Mouse (Mus musculus) hindbrain, embryonic 10.5 days (tissue): Measurements from ENCODE around the gene Gm10142. TPM values are rescaled to one million over a fixed set of nuclear protein-coding genes. Genes with fewer than 3 reads are reported as not detected.
"Not testable (repeated sequence)": the region's sequence is repeated elsewhere in the genome, so short reads cannot be mapped to it uniquely, and the experiment has no call there.

ENCODE experiments used
- DNase-seq: peaks from one replicate; pipeline ENCODE4 v3.0.0-alpha.2; 2017; ENCODE audit warnings: low spot score
- H3K27ac ChIP-seq: fragments of 300-500 bp; sonication (generic); 2 replicates; pipeline ENCODE4 v1.5.1; 2016; ENCODE audit warnings: mild to moderate bottlenecking, moderate library complexity
- H3K27me3 ChIP-seq: fragments of 300-500 bp; sonication (generic); 2 replicates; pipeline ENCODE4 v1.6.1; 2016; ENCODE audit warnings: mild to moderate bottlenecking; ENCODE audit not compliant: poor library complexity, insufficient read depth, severe bottlenecking
- H3K36me3 ChIP-seq: fragments of 300-500 bp; sonication (generic); 2 replicates; pipeline ENCODE4 v1.6.1; 2016; ENCODE audit warnings: mild to moderate bottlenecking, moderate library complexity
- H3K4me1 ChIP-seq: fragments of 300-500 bp; sonication (generic); replicated peaks from 2 replicates; pipeline ENCODE4 v1.6.1; 2016; ENCODE audit warnings: mild to moderate bottlenecking
- H3K4me3 ChIP-seq: fragments of 300-500 bp; sonication (generic); 2 replicates; pipeline ENCODE4 v1.5.1; 2016; ENCODE audit warnings: mild to moderate bottlenecking, moderate library complexity
- H3K9me3 ChIP-seq: fragments of 300-500 bp; sonication (generic); 2 replicates; pipeline ENCODE4 v1.6.1; 2016; ENCODE audit warnings: mild to moderate bottlenecking, moderate library complexity
- WGBS: fragments of 180-500 bp; shearing (Covaris S2); methylation state at CpG from one replicate; pipeline ENCODE4 v1.1.7; 2016; 5-methylcytosine and 5-hydroxymethylcytosine counted together
- polyA plus RNA-seq: library from polyadenylated mRNA; unstranded; fragments of >200 nt; fragmentation: Nextera tagmentation; extraction: Ambion mirVana; gene quantifications from 2 replicates; pipeline ENCODE4 v1.2.1, GENCODE M21; 2016

The Gm10142 gene
- polyA plus RNA-seq, 1 experiment from 2014 or later, result not detected

- Histone ChIP-seq H3K9me3 (peaks cover 36% of the 10 kb centered on the region), H3K27ac (no peak within 1 kb of the TSS), H3K27me3 (no peaks in the 10 kb centered on the region), H3K36me3 (no peaks in the 10 kb centered on the region), H3K4me3 (no peak within 1 kb of the TSS), H3K4me1 (no peaks in the 10 kb centered on the region)
- WGBS, result 84% methylated on average over 1 of the region's 1 CpGs
- no peak for DNase-seq
These were observed 9.3 kb upstream of the Gm10142 start, which contains the start of gene Gm10272 for GRCm38 (mm10) chr10:77706326-77706725. Gm10272 (plus strand) TSS chr10:77706626.

- Histone ChIP-seq H3K4me3 (no peak overlapping the region), H3K36me3 (no peaks in the 10 kb centered on the region), H3K4me1 (no peaks in the 10 kb centered on the region), H3K27me3 (no peaks in the 10 kb centered on the region), H3K27ac (no peak overlapping the region), H3K9me3 (peaks cover 27% of the 10 kb centered on the region; the same call in 1 of the 2 replicates)
- DNase-seq, result no peak
- 84% methylated on average over 3 of the region's 3 CpGs for WGBS
These were observed 5.8 kb upstream of the Gm10142 start for GRCm38 (mm10) chr10:77709831-77710230.

- H3K27ac ChIP-seq, DNase-seq, H3K36me3 ChIP-seq, H3K4me3 ChIP-seq, H3K4me1 ChIP-seq, H3K27me3 ChIP-seq: not testable (repeated sequence)
- H3K9me3 ChIP-seq, result peaks cover 16% of the 10 kb centered on the region; the same call in 1 of the 2 replicates
These were observed 4.5 kb upstream of the Gm10142 start, which contains the start of gene Gm10024 for GRCm38 (mm10) chr10:77711157-77711556. Gm10024 (plus strand) TSS chr10:77711457.

GRCm38 (mm10) chr10:77713734-77714133 lies 1.9 kb upstream of the Gm10142 start:
- Histone ChIP-seq H3K9me3 (peaks cover 10% of the 10 kb centered on the region; the same call in 1 of the 2 replicates), H3K27me3 (no peaks in the 10 kb centered on the region), H3K36me3 (no peaks in the 10 kb centered on the region), H3K4me1 (no peaks in the 10 kb centered on the region), H3K27ac (no peak overlapping the region), H3K4me3 (no peak overlapping the region)
- no peak for DNase-seq
- 72% methylated on average over 4 of the region's 4 CpGs for WGBS

- not testable (repeated sequence) for H3K27ac ChIP-seq, H3K27me3 ChIP-seq, H3K9me3 ChIP-seq, H3K4me1 ChIP-seq, H3K4me3 ChIP-seq, H3K36me3 ChIP-seq, DNase-seq
- WGBS, result 82% methylated on average over 1 of the region's 1 CpGs
These were observed 4.7 kb downstream of the Gm10142 start, which contains the start of gene Krtap12-1 for GRCm38 (mm10) chr10:77720299-77720698. Krtap12-1 (plus strand) TSS chr10:77720599.

- WGBS, result 79% methylated on average over 8 of the region's 8 CpGs
- Histone ChIP-seq H3K36me3 (no peaks in the 10 kb centered on the region), H3K27me3 (no peaks in the 10 kb centered on the region), H3K4me1 (no peaks in the 10 kb centered on the region), H3K27ac (no peak overlapping the region), H3K4me3 (no peak overlapping the region), H3K9me3 (peaks cover 3% of the 10 kb centered on the region; the same call in 1 of the 2 replicates)
- no peak for DNase-seq
These were observed 9.2 kb downstream of the Gm10142 start for GRCm38 (mm10) chr10:77724855-77725254.

GRCm38 (mm10) chr10:77726186-77726585 lies 10.6 kb downstream of the Gm10142 start, which contains the start of gene Gm10100:
Gm10100 (plus strand) TSS chr10:77726486.
- Histone ChIP-seq H3K4me1 (no peaks in the 10 kb centered on the region), H3K27ac (no peak within 1 kb of the TSS), H3K4me3 (no peak within 1 kb of the TSS), H3K27me3 (no peaks in the 10 kb centered on the region), H3K9me3 (no peaks in the 10 kb centered on the region), H3K36me3 (no peaks in the 10 kb centered on the region)
- WGBS, result 43% methylated on average over 3 of the region's 3 CpGs
- no peak for DNase-seq

GRCm38 (mm10) chr10:77728280-77728679 lies 12.7 kb downstream of the Gm10142 start:
- no peak overlapping the region for H3K4me3 ChIP-seq
- no peak overlapping the region for H3K27ac ChIP-seq
- 65% methylated on average over 4 of the region's 4 CpGs for WGBS
- DNase-seq, result no peak
- no peaks in the 10 kb centered on the region for H3K27me3 ChIP-seq
- H3K4me1 ChIP-seq, result no peaks in the 10 kb centered on the region
- no peaks in the 10 kb centered on the region for H3K9me3 ChIP-seq
- no peaks in the 10 kb centered on the region for H3K36me3 ChIP-seq

- no peak overlapping the region for H3K27ac ChIP-seq
- H3K27me3 ChIP-seq, result no peaks in the 10 kb centered on the region
- no peaks in the 10 kb centered on the region for H3K36me3 ChIP-seq
- peak; percentile 18 for DNase-seq
- no peak overlapping the region for H3K4me3 ChIP-seq
- no peaks in the 10 kb centered on the region for H3K9me3 ChIP-seq
- WGBS, result 54% methylated on average over 4 of the region's 4 CpGs
- no peaks in the 10 kb centered on the region for H3K4me1 ChIP-seq
These were observed 13.6 kb downstream of the Gm10142 start for GRCm38 (mm10) chr10:77729241-77729640.

GRCm38 (mm10) chr10:77735928-77736327 lies 20.3 kb downstream of the Gm10142 start:
- H3K4me1 ChIP-seq, result peaks cover 20% of the 10 kb centered on the region
- no peak overlapping the region for H3K27ac ChIP-seq
- H3K27me3 ChIP-seq, result no peaks in the 10 kb centered on the region
- WGBS, result 95% methylated on average over 1 of the region's 1 CpGs
- DNase-seq, result no peak
- H3K9me3 ChIP-seq, result peaks cover 16% of the 10 kb centered on the region
- no peaks in the 10 kb centered on the region for H3K36me3 ChIP-seq
- no peak overlapping the region for H3K4me3 ChIP-seq

- Histone ChIP-seq H3K27ac (no peak overlapping the region), H3K9me3 (peaks cover 16% of the 10 kb centered on the region), H3K36me3 (no peaks in the 10 kb centered on the region), H3K27me3 (no peaks in the 10 kb centered on the region), H3K4me1 (peaks cover 35% of the 10 kb centered on the region), H3K4me3 (no peak overlapping the region)
- WGBS, result 93% methylated on average over 4 of the region's 4 CpGs
- no peak for DNase-seq
These were observed 23.3 kb downstream of the Gm10142 start for GRCm38 (mm10) chr10:77738929-77739328.

GRCm38 (mm10) chr10:77741924-77742688 lies 26.5 kb downstream of the Gm10142 start, which contains the start of gene Gm18596:
Gm18596 (minus strand) TSS chr10:77742638.
- not testable (repeated sequence) for H3K27me3 ChIP-seq, DNase-seq, H3K36me3 ChIP-seq, H3K4me3 ChIP-seq, H3K9me3 ChIP-seq
- peaks cover 41% of the 10 kb centered on the region for H3K4me1 ChIP-seq
- WGBS, result 47% methylated on average over 5 of the region's 5 CpGs
- peak within 1 kb of the TSS; percentile 9 for H3K27ac ChIP-seq

- H3K4me1 ChIP-seq, H3K36me3 ChIP-seq, DNase-seq, H3K27ac ChIP-seq, H3K27me3 ChIP-seq, H3K4me3 ChIP-seq, H3K9me3 ChIP-seq: not testable (repeated sequence)
- WGBS, result 71% methylated on average over 1 of the region's 1 CpGs
These were observed 35.1 kb downstream of the Gm10142 start for GRCm38 (mm10) chr10:77750686-77751085.
